Mouse (Mus musculus): ENCODE data around the gene Vsx2.

Vsx2 gene

DNA sequence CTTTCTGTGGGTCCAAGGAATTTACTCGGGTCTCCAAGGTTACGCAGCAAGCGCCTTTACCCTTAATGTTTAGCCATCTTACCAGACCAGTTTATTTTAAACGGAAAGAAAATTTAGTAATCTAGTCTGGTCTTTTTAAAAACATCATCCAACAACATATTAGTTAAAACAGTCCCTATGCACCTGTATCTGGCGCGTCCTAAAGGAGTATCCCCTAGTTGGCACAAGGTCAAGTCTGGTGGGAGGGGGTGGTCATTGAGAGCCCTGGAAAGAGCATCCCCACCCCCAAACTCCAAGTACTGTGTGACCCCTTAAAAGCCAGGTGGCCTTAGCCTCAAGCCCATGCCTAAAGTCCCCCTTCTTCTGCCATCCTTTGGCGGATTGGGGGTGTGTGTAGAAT, 3.5 kb downstream of the Vsx2 start:
- DNase-seq, result no peak

DNA sequence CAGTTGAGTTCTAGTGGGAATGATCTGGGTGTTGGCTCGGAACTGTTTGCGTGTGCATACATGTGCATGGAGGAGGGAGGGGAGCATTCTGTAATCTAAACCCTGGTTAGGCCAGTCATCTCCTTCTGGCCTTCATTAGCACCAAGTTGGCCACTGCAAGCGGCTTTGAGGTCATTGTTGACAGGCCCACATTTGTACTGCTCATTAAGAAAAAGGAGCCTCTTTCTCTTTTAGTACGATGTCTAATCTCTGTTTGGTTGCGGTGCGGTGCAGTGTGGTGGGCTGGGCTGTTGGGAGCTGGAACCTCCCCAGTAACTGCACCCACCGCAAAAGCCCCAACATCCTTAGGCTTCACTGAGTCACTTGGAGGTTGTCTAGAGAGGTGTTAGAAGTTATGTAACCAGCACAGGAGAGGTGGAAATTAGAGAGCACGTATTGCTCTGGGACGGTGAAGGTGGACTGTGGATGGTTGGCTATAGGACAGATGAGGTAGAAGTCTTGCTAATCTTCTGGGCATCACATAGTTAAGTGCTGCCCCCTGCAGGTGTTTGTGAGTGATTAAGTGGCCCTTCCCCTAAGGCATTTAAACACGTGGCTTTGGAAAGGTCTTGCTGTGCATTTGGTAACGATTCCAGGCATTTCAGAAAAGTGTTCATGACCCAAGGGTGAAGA, 8.3 kb downstream of the Vsx2 start:
- DNase-seq, result no peak

DNA sequence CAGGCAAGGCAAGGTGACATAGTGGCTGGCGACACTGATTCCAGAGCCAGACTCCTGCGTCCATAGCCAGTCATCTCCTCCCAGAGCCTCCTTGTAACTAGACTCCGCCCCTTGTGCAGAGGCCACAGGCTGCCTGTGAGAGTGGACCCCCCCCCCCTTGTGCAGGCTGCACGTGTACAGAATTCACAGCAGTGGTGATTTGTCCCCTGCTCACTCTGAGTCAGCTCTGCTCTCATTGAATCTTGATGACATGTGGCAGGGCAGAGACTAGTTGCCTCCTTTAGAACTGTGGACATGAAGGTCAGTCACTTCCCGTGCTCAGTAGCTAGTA, 8.8 kb downstream of the Vsx2 start:
- DNase-seq, result no peak

DNA sequence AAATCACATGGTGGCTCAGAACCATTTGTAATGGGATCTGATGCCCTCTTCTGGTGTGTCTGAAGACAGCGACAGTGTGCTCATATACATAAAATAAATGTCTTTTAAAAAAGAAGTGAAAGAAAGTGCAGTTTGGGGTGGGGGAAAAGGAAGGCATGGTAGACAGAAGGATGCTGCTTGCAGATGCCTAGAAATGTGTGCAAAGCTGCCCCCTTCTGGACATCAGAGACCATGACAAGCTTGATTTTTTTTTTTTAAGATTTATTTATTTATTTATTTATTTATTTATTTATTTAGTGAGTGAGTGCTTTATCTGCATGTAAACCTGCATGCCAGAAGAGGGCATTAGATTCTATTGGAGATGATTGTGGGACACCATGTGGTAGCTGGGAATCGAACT, 11.7 kb downstream of the Vsx2 start:
- no peak for DNase-seq

DNA sequence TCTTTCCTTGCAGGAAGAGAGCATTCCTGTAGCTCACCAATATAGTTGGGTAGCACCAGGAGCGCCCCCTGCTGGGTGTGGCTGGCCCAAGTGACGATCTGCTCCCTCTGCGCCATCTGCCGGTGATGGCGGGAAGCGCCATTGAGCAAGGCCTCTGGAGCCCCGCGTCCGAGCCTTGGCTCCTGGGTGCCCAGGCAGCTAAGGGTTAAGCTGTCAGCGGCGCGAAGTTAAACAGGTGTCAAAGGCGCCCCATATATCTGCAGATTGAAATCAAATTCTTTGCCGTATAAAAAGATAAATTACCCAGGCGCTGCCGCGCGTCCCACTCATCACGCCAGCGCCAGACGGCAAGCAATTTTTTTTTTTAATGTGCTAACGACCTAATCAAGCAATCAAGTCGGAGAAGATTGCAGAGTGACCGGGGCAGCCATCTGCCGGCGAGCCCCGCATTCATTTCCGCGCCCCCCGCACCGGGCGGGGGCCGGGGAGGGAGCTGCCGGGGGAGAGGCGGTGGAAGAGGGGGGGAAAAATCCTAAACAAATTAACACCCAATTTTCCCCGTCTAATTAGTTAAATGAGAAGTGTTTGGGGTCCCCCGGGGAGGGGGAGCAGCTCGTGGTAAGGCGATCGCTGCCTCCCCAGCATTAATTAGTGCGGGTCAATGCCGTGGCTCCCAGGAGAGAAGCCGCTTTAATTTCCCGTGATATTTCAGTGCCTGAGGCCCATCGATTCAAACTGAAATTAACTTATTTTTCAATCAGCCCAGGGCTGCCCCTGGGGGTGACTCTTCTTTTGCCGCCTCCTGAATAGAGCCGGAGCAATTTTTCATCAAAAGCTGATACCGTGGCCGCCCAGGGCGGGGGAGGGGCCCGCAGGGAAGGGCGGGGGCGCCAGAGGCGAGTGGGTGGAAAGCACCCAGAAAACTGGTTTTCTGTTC, 20.5 kb downstream of the Vsx2 start:
- DNase-seq, result peak; percentile 96

DNA sequence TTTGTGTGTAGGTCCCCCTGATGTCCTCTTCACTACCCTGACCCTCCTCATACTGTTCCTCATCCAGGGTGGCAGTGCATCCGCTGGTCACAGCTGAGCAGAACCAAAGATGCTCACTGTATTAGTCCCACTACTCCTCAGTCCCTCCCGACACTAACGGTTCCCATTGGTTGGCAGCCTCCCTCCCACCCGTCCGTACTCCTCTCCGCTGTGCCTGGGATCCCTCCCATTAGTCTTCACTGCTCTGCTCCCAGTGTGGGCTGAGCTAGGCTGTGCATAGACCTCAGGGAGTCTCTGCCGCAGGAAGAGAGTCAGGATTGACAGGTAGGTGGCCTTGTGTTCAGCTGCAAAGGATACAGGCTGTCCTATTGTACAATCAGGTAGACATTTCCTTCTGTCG, 28.8 kb downstream of the Vsx2 start:
- DNase-seq, result no peak

DNA sequence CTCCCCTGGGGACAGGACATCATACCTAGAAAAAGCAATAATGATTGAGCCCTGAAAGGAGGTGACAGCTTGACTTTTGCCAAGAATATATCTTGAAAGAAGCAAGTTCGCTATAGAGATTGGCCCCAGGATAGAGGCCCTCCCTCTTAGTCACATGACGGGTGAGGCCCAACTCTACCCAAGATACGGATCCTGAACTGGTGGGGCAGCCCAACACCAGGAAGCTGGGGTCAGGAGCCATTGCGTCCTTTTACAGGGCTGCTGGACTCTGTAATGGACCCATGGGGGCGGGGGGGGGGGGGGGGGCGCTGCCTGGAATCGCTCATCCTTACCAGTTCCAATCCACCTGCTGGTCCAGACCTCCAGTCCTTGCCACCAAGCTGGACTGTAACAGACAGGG, 34.4 kb downstream of the Vsx2 start:
- DNase-seq, result no peak

DNA sequence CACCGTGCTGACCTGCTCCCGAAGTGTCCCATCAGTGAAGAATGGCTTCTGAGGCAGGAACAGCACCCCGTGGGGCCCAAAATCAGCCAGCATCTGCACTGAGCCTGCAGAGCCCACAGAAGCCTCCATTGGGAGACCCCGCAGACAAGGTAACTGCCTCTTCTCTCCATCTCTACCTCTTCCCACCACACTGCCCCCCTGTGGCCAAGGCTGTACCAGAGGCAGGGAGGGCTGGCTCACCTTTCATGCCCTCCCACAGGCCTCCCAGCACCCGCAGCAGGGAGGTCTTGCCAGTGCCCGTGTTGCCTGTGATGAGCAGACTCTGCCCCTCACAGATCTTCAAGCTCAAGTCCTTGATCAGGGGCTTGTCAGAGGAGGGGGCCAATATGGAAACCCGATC, 36.3 kb downstream of the Vsx2 start:
- DNase-seq, result no peak

DNA sequence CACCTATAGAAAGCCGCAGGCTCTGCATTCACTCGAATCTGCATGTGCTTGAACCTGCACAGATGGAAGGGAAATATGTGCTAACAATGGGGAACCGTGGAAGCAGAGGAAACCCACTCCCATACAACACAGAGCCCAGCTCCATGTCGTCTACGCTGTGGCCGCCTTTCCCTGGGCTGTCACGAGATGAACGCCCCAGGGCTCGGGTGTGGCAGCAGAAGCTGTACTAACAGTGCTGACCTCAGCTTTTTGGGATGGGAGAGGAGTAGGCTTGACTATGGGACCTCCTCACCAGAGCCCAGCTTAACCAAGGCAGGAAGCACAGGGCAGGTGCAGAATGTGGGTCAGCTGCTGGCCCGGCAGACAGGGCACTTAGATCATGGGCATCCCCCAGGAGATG, 42.2 kb downstream of the Vsx2 start:
- DNase-seq, result no peak

DNA sequence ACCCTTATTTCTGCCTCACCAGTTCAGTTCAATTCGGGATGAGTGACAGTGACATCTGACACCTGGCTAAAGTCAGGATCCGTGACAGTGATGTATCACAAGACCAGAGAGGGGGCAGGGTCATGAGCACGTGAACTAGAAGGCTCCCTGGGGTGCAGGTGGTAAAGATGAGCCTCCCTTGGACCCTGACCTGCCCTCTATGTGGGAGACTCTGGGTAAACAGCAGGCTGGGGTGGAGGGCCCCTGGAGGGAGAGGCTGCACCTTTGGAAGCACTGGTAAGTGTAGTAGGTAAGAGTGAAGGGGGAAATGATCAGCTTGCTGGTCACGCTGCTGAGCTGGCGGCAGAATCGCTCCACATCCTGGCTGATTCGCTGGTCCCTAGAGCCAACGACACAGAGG, 43.0 kb downstream of the Vsx2 start:
- DNase-seq, result peak; percentile 47

DNA sequence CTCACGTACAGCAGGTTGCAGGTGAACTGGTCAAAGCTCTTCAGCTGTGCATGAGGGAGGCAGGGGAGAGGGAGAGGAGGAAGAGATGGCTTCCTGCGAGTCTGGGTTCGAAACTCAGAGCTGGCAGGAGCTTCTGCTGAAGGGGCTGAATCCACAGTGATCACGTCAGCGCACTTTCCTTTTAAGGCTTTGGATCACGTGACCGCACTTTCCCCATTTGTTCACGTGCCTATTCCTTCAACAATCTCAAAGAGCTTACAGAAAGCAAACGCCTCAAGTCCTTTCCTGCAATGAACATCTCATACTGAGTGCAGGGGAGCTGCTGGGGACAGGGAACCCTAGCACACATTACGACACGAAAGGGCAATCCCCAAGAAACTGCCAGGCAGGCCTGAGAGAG, 44.4 kb downstream of the Vsx2 start:
- DNase-seq, result no peak

DNA sequence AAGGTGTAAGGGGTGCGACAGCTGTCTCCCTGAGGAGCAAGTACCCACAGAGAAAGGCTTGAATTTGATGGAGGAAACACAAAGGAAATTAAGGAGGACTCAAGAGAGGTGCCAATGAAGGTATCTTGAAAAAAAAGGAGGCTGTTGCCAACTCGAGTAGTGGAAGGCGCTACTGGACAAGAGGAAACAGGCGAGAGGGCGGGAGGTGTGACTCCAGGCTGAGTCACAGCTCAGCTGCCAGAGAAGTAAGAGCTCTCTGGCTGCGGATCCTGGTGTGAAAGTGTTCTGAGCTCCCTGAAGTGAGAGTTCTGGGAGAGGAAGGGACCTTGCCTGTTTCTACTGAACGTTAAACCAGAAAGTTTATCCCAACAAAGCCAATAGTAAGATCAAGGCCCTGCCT, 45.0 kb downstream of the Vsx2 start:
- DNase-seq, result no peak

DNA sequence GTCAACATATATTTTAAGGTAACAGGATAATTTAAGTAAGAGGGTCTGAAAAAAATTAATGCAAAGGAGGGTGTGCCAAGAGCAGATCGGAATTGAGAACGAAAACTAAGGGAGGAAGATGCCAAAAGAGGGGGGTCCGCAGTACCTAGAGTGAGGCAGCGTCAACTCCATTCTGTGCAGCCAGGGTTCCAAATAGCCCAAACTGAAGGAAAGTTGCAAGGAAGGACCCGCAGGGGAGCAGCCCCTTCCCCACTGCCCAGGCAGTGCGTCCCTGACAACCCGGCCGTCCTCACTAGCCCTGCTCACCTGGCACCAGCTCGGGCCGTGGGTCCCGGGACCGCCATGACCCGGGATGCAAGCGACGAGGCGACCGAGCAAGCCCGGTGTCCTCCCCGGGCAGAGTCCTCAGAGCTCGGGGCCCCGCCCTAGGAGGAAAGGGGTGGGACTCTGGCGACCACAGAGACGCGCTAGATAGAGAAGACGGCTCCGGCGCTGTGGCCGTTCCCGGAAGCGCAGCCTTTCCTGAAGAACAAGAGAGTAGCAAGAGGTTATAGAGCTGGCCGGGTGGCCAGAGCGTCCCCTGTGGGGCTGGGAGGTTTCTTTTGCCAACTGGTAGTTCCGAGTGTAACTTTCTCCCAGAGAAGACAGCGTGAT, 47.5 kb downstream of the Vsx2 start, which contains the start of gene Abcd4:
Gene Abcd4 (minus strand): TSS at position 437 of the 654 bp plus-strand sequence.
- DNase-seq, result peak; percentile 94

DNA sequence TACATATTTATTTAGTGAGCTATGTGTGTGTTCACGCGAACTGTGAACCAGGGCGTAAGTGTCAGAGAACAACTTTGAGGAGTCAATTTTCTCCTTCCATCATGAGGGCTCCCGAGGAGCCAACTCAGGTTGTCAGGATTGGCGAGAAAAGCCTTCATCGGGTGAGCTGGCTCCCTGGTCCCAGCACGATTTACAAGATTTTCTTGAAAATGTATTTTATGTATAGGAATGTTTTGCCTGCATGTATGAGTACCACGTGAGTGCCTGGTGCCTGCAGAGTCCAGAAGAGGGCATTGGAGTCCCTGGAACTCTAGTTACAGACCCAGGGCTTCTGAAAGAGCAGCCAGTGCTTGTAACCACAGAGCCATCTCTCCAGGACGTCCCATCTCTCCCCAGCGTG, 48.1 kb downstream of the Vsx2 start:
- no peak for DNase-seq

DNA sequence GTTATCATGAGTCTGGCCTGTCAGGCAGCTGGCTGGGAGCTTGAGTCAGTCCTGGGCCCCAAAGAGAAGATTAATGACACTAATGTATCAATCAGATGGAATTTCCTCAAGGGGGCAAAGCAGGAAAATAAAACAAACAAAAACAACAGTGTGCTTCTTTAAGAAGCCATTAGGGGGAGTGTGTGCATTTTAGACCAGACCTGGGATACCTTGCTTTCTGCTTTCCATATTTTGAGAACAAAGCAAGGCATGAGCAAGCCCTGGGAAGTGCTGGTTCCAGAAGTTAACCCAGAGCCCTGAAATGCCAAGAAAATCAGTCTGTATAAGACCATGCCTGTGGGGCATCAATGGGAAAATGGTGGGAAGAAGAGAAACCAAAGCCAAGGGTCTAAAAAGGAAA, 51.4 kb downstream of the Vsx2 start:
- no peak for DNase-seq

DNA sequence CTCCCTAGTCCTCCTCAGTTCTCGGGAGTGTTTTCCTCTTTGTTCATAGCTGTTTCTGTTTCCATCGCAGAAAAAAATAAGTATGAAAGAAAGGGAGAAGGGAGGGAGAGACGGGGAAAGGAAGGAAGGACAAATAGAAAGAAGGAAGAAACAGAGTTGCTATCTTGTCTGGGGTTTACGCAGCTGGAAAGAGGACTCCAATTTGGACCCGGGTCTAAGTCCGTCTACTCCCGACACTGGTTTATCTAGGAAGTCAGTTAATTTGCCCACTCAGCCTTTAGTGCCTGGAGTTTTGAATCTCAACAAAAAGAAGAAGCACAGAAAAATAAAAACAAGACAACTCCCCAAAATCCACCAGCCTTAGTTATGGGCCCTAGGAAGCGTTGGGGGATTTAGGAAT, 55.0 kb downstream of the Vsx2 start:
- no peak for DNase-seq

DNA sequence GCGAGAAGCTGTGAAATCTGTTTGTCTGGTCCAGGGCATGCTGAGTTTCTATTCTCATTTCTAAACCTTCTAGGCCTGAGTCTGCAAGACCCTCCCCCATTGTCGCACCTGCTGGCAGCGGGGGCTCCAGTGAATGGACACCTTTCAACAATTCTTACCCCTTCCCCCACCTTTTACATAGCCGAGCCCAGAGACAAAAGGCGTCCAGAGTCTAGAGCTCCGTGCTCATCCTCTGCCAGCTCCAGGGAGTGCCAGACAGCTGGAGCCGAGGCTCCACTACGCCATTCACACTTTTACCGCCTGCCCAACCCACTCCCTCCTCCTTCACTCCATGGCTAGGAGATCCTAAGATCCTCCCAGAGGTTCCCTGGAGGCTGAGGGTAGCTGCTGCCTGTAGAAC, 55.6 kb downstream of the Vsx2 start:
- DNase-seq, result no peak

DNA sequence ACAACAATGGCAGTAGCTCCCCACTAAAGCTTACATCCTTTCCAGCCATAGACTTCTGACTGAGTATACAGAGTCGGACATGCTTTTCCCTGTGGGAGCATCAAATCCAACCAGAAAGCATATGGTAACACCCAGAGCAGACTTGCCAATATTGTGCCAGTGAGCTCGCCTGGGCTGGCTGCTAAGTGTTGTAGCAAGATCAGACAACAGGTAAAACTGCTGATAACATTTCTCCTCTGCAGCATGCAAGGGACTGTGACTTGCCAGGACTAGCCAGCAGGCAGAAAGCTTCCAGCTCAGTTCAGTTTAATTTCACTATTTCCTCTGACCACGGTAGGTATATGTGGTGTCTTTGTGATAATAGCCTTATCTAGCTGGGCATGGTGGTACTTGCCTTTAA, 62.3 kb downstream of the Vsx2 start:
- DNase-seq, result no peak

DNA sequence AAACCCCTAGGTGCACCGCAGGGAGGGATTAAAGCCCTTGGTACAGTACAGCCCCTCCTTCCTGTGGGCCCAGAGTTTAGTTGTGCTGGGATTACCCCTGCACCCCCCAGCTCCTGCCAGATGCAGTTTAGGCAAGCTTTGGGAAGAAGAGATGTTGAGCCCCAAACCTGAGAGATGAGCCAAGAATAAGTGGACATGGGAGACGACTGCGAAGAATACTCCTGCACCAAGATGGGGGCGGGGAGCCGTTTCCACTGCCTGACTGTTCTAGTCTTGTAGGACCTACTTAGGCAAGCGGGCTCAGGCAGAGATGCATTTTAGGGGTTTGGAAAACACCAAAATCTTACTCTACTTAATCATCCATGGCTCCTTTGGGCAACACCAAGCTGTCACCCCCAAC, 70.7 kb downstream of the Vsx2 start:
- DNase-seq, result no peak

DNA sequence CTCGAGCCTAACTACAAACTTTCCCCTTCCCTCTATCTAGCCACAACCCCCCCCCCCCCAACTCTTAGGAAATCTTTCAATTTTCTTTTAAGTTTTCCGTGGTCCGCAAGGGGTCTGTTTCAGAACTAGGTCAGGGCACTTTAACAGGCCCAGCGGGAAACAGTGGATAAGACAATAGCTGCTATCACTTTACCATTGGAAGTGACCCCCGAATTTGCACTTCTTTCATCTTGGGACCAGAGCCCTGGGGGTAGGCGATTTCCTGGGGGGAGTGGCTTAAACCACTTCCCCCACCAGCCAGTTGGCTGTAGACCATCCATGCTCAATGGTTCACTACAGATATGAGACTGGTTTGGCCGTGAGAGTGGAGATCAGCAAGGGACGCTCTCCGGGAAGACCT, 71.1 kb downstream of the Vsx2 start, which contains the start of gene Vrtn:
Gene Vrtn (plus strand): TSS at position 366 of the 400 bp plus-strand sequence.
- DNase-seq, result no peak

Measured in kidney, adult 18-20 months (tissue).